Mouse (Mus musculus): Measurements from ENCODE around the gene Mtfr2.

Gene Mtfr2

GRCm38 (mm10) chr10:20347285-20348214 is at the start of gene Mtfr2:
Mtfr2 (plus strand) TSS chr10:20347770.
- DNase-seq (ENCODE audit: low read depth in 1 of 2, low spot score in 2 of 2), result peak; percentile 68 to 83

GRCm38 (mm10) chr10:20298152-20298920 is 49.2 kb upstream of the Mtfr2 start:
- DNase-seq (ENCODE audit: low read depth in 1 of 2, low spot score in 2 of 2), result no peak

- no peak for DNase-seq (ENCODE audit: low read depth in 1 of 2, low spot score in 2 of 2)
Measured at GRCm38 (mm10) chr10:20299114-20299513, 48.5 kb upstream of the Mtfr2 start.

- no peak for DNase-seq (ENCODE audit: low read depth in 1 of 2, low spot score in 2 of 2)
Measured at GRCm38 (mm10) chr10:20310969-20311769, 36.4 kb upstream of the Mtfr2 start.

- DNase-seq (ENCODE audit: low read depth in 1 of 2, low spot score in 2 of 2), result peak; percentile 99
Measured at GRCm38 (mm10) chr10:20311918-20312735, 35.4 kb upstream of the Mtfr2 start, which contains the start of gene Bclaf1. Bclaf1 (plus strand) TSS chr10:20312469.

- peak; percentile 62 to 83 for DNase-seq (ENCODE audit: low read depth in 1 of 2, low spot score in 2 of 2)
Measured at GRCm38 (mm10) chr10:20312736-20313301, 34.8 kb upstream of the Mtfr2 start.

- DNase-seq (ENCODE audit: low read depth in 1 of 2, low spot score in 2 of 2), result no peak
Measured at GRCm38 (mm10) chr10:20313447-20313846, 34.1 kb upstream of the Mtfr2 start.

- no peak for DNase-seq (ENCODE audit: low read depth in 1 of 2, low spot score in 2 of 2)
Measured at GRCm38 (mm10) chr10:20313941-20314340, 33.6 kb upstream of the Mtfr2 start.

- no peak for DNase-seq (ENCODE audit: low read depth in 1 of 2, low spot score in 2 of 2)
Measured at GRCm38 (mm10) chr10:20314797-20315196, 32.8 kb upstream of the Mtfr2 start.

GRCm38 (mm10) chr10:20317466-20317865 is 30.1 kb upstream of the Mtfr2 start:
- DNase-seq (ENCODE audit: low read depth in 1 of 2, low spot score in 2 of 2), result no peak

- DNase-seq (ENCODE audit: low read depth in 1 of 2, low spot score in 2 of 2), result no peak
Measured at GRCm38 (mm10) chr10:20326226-20326625, 21.3 kb upstream of the Mtfr2 start.

- no peak for DNase-seq (ENCODE audit: low read depth in 1 of 2, low spot score in 2 of 2)
Measured at GRCm38 (mm10) chr10:20331262-20331661, 16.3 kb upstream of the Mtfr2 start.

GRCm38 (mm10) chr10:20337872-20338271 is 9.7 kb upstream of the Mtfr2 start:
- no peak for DNase-seq (ENCODE audit: low read depth in 1 of 2, low spot score in 2 of 2)

GRCm38 (mm10) chr10:20345736-20346135 is 1.8 kb upstream of the Mtfr2 start:
- no peak for DNase-seq (ENCODE audit: low read depth in 1 of 2, low spot score in 2 of 2)

GRCm38 (mm10) chr10:20348894-20349293 is 1.3 kb downstream of the Mtfr2 start:
- peak; percentile 17 to 39 for DNase-seq (ENCODE audit: low read depth in 1 of 2, low spot score in 2 of 2)

- no peak for DNase-seq (ENCODE audit: low read depth in 1 of 2, low spot score in 2 of 2)
Measured at GRCm38 (mm10) chr10:20361542-20362449, 14.2 kb downstream of the Mtfr2 start.

GRCm38 (mm10) chr10:20362450-20363118 is 15.0 kb downstream of the Mtfr2 start:
- no peak for DNase-seq (ENCODE audit: low read depth in 1 of 2, low spot score in 2 of 2)

- DNase-seq (ENCODE audit: low read depth in 1 of 2, low spot score in 2 of 2), result no peak
Measured at GRCm38 (mm10) chr10:20372046-20372445, 24.5 kb downstream of the Mtfr2 start.
